Mouse (Mus musculus): ENCODE measurements at regions not wholly inside any gene's neighbourhood (a gene's known extent, or its start where the extent isn't known, plus 50 kb on each side); places are given as distances from the start of the nearest gene placed in this dataset.

DNA sequence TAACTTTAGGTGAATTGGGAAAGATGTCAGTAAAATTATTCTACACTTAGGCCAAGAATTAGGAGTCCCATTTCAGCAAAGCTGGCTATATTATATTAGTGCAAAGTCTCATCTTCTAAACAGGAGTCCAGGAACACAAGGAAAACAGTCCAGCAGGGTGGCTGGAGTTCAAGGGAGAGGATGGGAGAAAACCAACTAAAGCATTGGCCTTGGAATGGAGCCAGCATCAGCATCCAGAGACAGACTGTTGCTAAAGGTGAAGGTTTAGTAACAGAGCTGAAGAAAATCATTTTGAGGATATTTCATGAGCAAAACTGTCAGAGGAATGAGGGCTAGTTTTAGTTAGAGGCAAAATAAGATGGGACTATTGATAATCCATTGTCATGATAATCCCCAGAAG is 559.9 kb downstream of the Epha4 start:
- TF ChIP-seq CTCF (IDR thresholded peaks at IDR 0.05; ENCODE audit: extremely low read depth, insufficient read length, insufficient replicate concordance, low read depth, low read length) = no peak
- no peak for TF ChIP-seq POLR2A (IDR thresholded peaks at IDR 0.05; ENCODE audit: low read depth, low read length)
